Mouse (Mus musculus) liver, postnatal 0 days (tissue): Measurements from ENCODE around the gene Bnipl.

Source experiments
- CTCF ChIP-seq: sonication (generic); IDR thresholded peaks from 2 replicates; pipeline ENCODE4 v1.5.1; 2016; ENCODE audit warnings: antibody characterized with exemption, low read depth
- EP300 ChIP-seq: IDR thresholded peaks from 2 replicates; pipeline ENCODE4 v1.6.1; 2016; ENCODE audit warnings: antibody characterized with exemption, low read depth, mild to moderate bottlenecking

GRCm38 (mm10) chr3:95291041-95291440, 40.0 kb upstream of the Bnipl start:
- TF ChIP-seq CTCF = no peak
- TF ChIP-seq EP300 = no peak
